Mouse (Mus musculus) subcutaneous adipose tissue, adult 2 months (tissue): Measurements from ENCODE around the gene Sde2. TPM values are rescaled to one million over a fixed set of nuclear protein-coding genes. Genes with fewer than 3 reads are reported as not detected.

Source experiments
- polyA plus RNA-seq: library from polyadenylated mRNA; depleted of rRNA; stranded (reverse); fragments of >200 nt; gene quantifications from 2 replicates; pipeline ENCODE4 v1.2.3, GENCODE M21; 2012; ENCODE audit warnings: low replicate concordance; rRNA removed

The Sde2 gene
- 6.2 and 14.2 TPM in 2 replicates for polyA plus RNA-seq

DNA sequence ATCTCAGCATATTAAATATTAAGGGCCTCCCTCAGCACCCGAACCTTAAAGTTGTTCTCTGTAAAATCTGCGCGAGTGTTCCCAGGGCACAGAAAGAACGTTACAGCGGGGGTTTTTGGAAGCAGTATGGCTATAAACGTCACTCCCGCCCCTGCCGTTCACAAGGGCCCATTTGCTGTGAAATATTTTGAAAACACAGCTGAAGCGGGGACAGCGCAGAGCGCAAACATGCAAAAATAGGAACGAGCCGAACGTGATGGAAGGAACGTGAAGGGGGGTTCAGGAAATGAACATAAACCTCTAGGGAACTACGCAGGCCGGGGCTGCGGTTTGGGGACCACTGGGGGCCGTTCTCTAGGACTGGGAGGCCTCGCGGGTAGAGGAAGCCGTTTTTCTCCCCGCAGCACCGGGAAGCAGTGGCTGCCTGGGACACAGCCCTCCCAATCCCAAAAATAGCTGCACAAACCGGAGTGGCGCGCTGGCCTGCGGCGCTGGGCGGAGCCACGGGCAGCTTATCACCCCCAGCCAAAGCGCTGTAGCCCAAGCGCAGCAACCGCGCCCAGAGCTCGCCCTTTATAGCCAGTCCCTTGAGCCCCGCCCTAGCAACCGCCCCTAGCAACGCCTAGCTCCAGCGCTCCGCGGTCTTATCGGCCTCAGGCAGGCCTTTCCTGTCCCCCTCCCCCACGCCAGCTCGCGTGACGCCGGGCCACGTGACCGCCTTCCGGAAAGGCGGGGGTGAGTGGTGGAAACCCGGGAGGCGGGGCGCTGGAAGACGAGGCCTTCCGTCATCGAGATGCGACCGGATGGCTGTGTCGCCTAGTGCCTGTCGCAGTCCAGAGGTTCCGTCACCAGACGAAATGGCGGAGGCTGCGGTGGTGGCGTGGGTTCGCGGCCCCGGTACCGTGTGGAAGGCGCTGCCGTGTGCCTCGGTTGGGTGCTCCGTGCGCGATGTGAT is at the start of gene Sde2:
Gene Sde2 (plus strand): TSS at position 812 of the 955 bp plus-strand sequence.

GRCm38 (mm10) chr1:180813885-180814740 is 36.8 kb upstream of the Sde2 start, which contains the start of gene H3f3a:
Gene H3f3a, minus strand, starts transcription at chr1:180813943.

DNA sequence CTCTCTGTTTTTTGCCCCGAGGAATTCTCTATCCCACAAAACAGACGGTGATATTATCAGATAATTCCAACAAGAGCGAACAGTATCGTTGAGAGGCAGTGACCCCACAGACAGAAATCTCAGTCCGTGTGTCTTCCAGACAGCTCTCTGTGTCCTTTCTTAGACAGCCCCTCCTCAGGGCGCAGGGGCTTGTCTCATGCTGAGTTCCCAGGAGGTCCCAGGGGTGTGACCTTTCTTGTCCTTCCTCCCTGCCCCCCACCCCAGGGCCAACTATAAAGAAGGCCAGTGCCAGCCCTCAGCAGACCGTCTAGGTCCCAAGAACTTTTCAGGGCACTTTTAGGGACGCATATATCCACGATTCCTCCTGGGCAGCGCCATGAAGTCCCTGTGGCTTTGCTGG is 41.9 kb downstream of the Sde2 start, which contains the start of gene Lefty2:
Gene Lefty2 (plus strand): TSS at position 301 of the 400 bp plus-strand sequence.

DNA sequence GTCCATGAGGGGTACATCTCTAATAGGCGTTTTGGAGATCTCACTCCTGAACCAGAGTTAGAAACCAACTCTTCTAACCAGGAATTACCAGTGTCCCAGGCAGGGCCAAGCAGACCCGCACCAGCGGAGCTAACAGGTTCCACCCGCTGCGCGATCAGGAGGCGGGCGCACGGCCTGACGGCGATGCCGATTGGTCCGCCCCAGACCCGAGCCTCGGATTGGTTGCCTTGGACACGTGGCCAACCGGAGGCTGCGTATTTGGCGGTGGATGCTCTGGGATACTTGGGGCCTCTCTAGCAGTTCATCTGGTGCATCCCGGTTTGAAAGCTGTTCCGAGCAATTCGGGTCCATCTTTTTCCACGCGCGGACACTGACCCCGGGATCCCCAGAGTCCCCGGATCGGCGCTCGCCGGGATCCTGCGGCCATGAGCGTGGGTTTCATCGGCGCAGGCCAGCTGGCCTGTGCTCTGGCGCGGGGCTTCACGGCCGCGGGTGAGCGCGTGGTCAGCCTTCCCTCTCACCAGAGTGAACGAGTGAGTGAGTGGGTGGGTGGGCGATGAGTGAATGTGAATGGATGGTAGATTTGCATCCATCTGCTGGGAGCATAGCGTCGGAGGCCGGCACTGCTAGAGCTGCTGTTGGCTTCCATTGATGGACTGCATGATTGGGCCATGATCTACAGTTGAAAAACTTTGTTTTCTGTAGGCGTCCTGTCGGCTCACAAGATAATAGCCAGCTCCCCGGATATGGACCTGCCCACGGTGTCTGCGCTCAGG is 53.3 kb downstream of the Sde2 start, which contains the start of gene Pycr2:
Gene Pycr2 (plus strand): TSS at position 255 of the 776 bp plus-strand sequence.

Other genes starting within 250 kb of the Sde2 start
- gene Lin9, start 210.0 kb upstream of the Sde2 start, polyA plus RNA-seq = 3.1 and 7.7 TPM in 2 replicates
- not detected in 2 replicates for gene Mixl1, start 154.1 kb upstream of the Sde2 start, polyA plus RNA-seq
- gene Acbd3, start 125.1 kb upstream of the Sde2 start, polyA plus RNA-seq = 11.8 and 16.8 TPM in 2 replicates
- gene H3f3a, start 37.2 kb upstream of the Sde2 start, polyA plus RNA-seq = 375 and 439 TPM in 2 replicates
- gene Lefty2, start 42.0 kb downstream of the Sde2 start, polyA plus RNA-seq = 0.95 TPM in 1 of 2 replicates, not detected in the other
- gene Pycr2, start 53.2 kb downstream of the Sde2 start, polyA plus RNA-seq = 39.5 and 61.7 TPM in 2 replicates
- 9.2 and 18.1 TPM in 2 replicates for gene Lefty1, start 83.9 kb downstream of the Sde2 start, polyA plus RNA-seq
- 52.2 and 76.8 TPM in 2 replicates for gene Tmem63a, start 91.2 kb downstream of the Sde2 start, polyA plus RNA-seq
- gene Ephx1, start 169.8 kb downstream of the Sde2 start, polyA plus RNA-seq = 59.2 and 92.1 TPM in 2 replicates
- gene 9130409I23Rik, start 200.1 kb downstream of the Sde2 start, polyA plus RNA-seq = 0.05 TPM in 1 of 2 replicates, not detected in the other